Mouse (Mus musculus): ENCODE measurements at regions not wholly inside any gene's neighbourhood (a gene's known extent, or its start where the extent isn't known, plus 50 kb on each side); places are given as distances from the start of the nearest gene placed in this dataset.

- intact Hi-C loops (cut with DNase I), result no loop called here
- TF ChIP-seq POLR2A (IDR thresholded peaks at IDR 0.05; ENCODE audit: insufficient read depth, low read depth, low read length) (no peak), EP300 (IDR thresholded peaks at IDR 0.05; ENCODE audit: insufficient read depth, low read depth, low read length) (no peak), CTCF (IDR thresholded peaks at IDR 0.05) (no peak)
- no peak overlapping the region for H3K9ac ChIP-seq (ENCODE audit: low read depth, low read length)
- H3K79me2 ChIP-seq (replicated peaks; ENCODE audit: control insufficient read depth, insufficient read depth, low read length), result no peaks in the 10 kb centered on the region
- H3K4me3 ChIP-seq, result no peak overlapping the region
- H3K4me1 ChIP-seq (ENCODE audit: control insufficient read depth, insufficient read depth, low read length), result no peaks in the 10 kb centered on the region
- H3K27me3 ChIP-seq (ENCODE audit: control insufficient read depth, insufficient read depth, low read length), result no peaks in the 10 kb centered on the region
- no peak overlapping the region for H3K27ac ChIP-seq
- DNase-seq, result no peak
- WGBS, result 65% methylated on average over 2 of the region's 2 CpGs
- H3K36me3 ChIP-seq (ENCODE audit: control insufficient read depth, insufficient read depth, low read length), result no peaks in the 10 kb centered on the region
Observed at GRCm38 (mm10) chrX:99587284-99587683, 116.2 kb upstream of the Pja1 start.

DNA sequence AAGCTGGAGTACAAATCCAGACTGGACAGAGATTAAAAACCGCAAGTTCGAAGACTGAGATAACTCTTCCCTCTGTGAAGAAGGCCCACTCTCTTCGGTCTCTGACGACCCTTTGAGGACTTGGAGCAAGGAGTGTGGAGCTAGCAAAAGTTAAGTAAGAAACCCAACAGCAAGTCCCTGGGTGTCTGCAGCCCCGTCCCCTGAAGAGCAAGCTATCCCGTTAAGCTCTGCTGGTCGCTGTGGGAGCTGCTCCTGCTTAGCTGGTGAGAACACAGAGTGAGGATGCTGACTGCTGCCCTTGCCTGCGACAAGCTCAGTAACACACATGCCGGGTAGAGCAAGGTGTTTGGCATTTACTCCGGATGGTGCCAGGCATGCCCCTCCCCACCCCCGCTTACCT, 115.2 kb upstream of the Pja1 start:
- Histone ChIP-seq H3K79me2 (replicated peaks; ENCODE audit: control insufficient read depth, insufficient read depth, low read length) (no peaks in the 10 kb centered on the region), H3K27me3 (ENCODE audit: control insufficient read depth, insufficient read depth, low read length) (no peaks in the 10 kb centered on the region), H3K4me3 (no peak overlapping the region), H3K4me1 (ENCODE audit: control insufficient read depth, insufficient read depth, low read length) (no peaks in the 10 kb centered on the region), H3K27ac (no peak overlapping the region), H3K36me3 (ENCODE audit: control insufficient read depth, insufficient read depth, low read length) (no peaks in the 10 kb centered on the region), H3K9ac (ENCODE audit: low read depth, low read length) (no peak overlapping the region)
- intact Hi-C loops (cut with DNase I), result no loop called here
- DNase-seq, result no peak
- TF ChIP-seq POLR2A (IDR thresholded peaks at IDR 0.05; ENCODE audit: insufficient read depth, low read depth, low read length) (no peak), CTCF (IDR thresholded peaks at IDR 0.05) (no peak), EP300 (IDR thresholded peaks at IDR 0.05; ENCODE audit: insufficient read depth, low read depth, low read length) (no peak)
- 80% methylated on average over 11 of the region's 11 CpGs for WGBS

- WGBS, result 66% methylated on average over 3 of the region's 3 CpGs
- H3K4me1 ChIP-seq (ENCODE audit: control insufficient read depth, insufficient read depth, low read length), result no peaks in the 10 kb centered on the region
- H3K4me3 ChIP-seq, result no peak overlapping the region
- TF ChIP-seq CTCF (IDR thresholded peaks at IDR 0.05) (no peak), POLR2A (IDR thresholded peaks at IDR 0.05; ENCODE audit: insufficient read depth, low read depth, low read length) (no peak), EP300 (IDR thresholded peaks at IDR 0.05; ENCODE audit: insufficient read depth, low read depth, low read length) (no peak)
- intact Hi-C loops (cut with DNase I), result no loop called here
- no peaks in the 10 kb centered on the region for H3K36me3 ChIP-seq (ENCODE audit: control insufficient read depth, insufficient read depth, low read length)
- no peaks in the 10 kb centered on the region for H3K79me2 ChIP-seq (replicated peaks; ENCODE audit: control insufficient read depth, insufficient read depth, low read length)
- no peak for DNase-seq
- no peak overlapping the region for H3K9ac ChIP-seq (ENCODE audit: low read depth, low read length)
- no peak overlapping the region for H3K27ac ChIP-seq
- no peaks in the 10 kb centered on the region for H3K27me3 ChIP-seq (ENCODE audit: control insufficient read depth, insufficient read depth, low read length)
Observed at GRCm38 (mm10) chrX:99585703-99586102, 114.6 kb upstream of the Pja1 start.

GRCm38 (mm10) chrX:99582611-99583010, 111.5 kb upstream of the Pja1 start:
- H3K36me3 ChIP-seq (ENCODE audit: control insufficient read depth, insufficient read depth, low read length), result no peaks in the 10 kb centered on the region
- intact Hi-C loops (cut with DNase I), result no loop called here
- H3K4me3 ChIP-seq, result no peak overlapping the region
- no peaks in the 10 kb centered on the region for H3K27me3 ChIP-seq (ENCODE audit: control insufficient read depth, insufficient read depth, low read length)
- TF ChIP-seq POLR2A (IDR thresholded peaks at IDR 0.05; ENCODE audit: insufficient read depth, low read depth, low read length) (no peak), CTCF (IDR thresholded peaks at IDR 0.05) (no peak), EP300 (IDR thresholded peaks at IDR 0.05; ENCODE audit: insufficient read depth, low read depth, low read length) (no peak)
- WGBS, result 94% methylated on average over 9 of the region's 9 CpGs
- no peak overlapping the region for H3K27ac ChIP-seq
- H3K4me1 ChIP-seq (ENCODE audit: control insufficient read depth, insufficient read depth, low read length), result no peaks in the 10 kb centered on the region
- DNase-seq, result no peak
- H3K9ac ChIP-seq (ENCODE audit: low read depth, low read length), result no peak overlapping the region
- H3K79me2 ChIP-seq (replicated peaks; ENCODE audit: control insufficient read depth, insufficient read depth, low read length), result no peaks in the 10 kb centered on the region

DNA sequence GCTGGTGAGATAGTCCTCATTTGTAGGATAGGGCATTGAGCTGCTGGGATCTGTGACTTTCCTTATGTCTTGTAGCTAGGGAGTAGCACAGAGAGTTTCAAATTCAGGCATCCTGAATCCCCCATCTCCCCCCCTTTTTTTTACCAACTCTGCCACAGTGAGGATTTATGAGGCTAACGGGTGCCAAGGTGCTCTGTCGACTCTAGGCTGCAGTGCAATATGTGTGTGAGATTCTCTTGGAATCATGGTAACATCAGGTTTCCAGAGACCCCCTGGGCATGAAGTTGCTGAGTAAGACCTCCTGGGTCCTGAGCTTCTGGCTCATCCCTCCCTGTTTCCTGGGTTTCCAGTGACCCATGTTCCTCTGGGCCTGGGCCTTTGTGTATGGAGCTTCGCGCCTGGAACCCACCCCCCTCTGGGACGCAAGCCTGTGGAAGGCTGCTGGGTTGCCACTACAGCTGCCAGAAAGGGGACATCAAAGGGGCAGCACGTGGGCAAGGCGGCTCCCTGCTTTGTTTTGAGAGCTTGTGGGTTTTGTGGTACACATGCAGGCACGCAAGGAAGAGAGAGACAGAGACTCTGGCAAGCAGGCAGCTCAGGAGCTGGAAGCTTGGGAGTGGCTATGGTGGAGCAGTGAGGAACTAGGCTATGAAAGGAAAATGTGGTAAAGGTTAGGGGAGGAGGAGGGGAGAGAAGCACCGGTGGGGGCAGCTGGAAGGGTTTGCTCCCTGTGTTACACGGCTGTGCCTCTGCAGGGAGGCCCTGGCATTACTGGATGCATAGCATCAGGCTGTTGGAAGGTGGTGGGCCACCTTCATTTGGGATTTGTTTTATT, 110.8 kb upstream of the Pja1 start:
- no peak for DNase-seq
- intact Hi-C loops (cut with DNase I), result no loop called here
- Histone ChIP-seq H3K36me3 (ENCODE audit: control insufficient read depth, insufficient read depth, low read length) (no peaks in the 10 kb centered on the region), H3K79me2 (replicated peaks; ENCODE audit: control insufficient read depth, insufficient read depth, low read length) (no peaks in the 10 kb centered on the region), H3K27ac (no peak overlapping the region), H3K27me3 (ENCODE audit: control insufficient read depth, insufficient read depth, low read length) (no peaks in the 10 kb centered on the region), H3K4me3 (no peak overlapping the region), H3K9ac (ENCODE audit: low read depth, low read length) (no peak overlapping the region), H3K4me1 (ENCODE audit: control insufficient read depth, insufficient read depth, low read length) (no peaks in the 10 kb centered on the region)
- 52% methylated on average over 10 of the region's 10 CpGs for WGBS
- TF ChIP-seq CTCF (IDR thresholded peaks at IDR 0.05), result no peak
- TF ChIP-seq POLR2A (IDR thresholded peaks at IDR 0.05; ENCODE audit: insufficient read depth, low read depth, low read length), result no peak
- no peak for TF ChIP-seq EP300 (IDR thresholded peaks at IDR 0.05; ENCODE audit: insufficient read depth, low read depth, low read length)

- Histone ChIP-seq H3K79me2 (replicated peaks; ENCODE audit: control insufficient read depth, insufficient read depth, low read length) (no peaks in the 10 kb centered on the region), H3K36me3 (ENCODE audit: control insufficient read depth, insufficient read depth, low read length) (no peaks in the 10 kb centered on the region), H3K4me3 (no peak overlapping the region), H3K4me1 (ENCODE audit: control insufficient read depth, insufficient read depth, low read length) (no peaks in the 10 kb centered on the region), H3K27ac (no peak overlapping the region), H3K27me3 (ENCODE audit: control insufficient read depth, insufficient read depth, low read length) (no peaks in the 10 kb centered on the region), H3K9ac (ENCODE audit: low read depth, low read length) (no peak overlapping the region)
- intact Hi-C loops (cut with DNase I), result no loop called here
- WGBS, result 73% methylated on average over 4 of the region's 4 CpGs
- no peak for DNase-seq
- no peak for TF ChIP-seq EP300 (IDR thresholded peaks at IDR 0.05; ENCODE audit: insufficient read depth, low read depth, low read length)
- no peak for TF ChIP-seq POLR2A (IDR thresholded peaks at IDR 0.05; ENCODE audit: insufficient read depth, low read depth, low read length)
- TF ChIP-seq CTCF (IDR thresholded peaks at IDR 0.05), result no peak
Observed at GRCm38 (mm10) chrX:99579206-99579605, 108.1 kb upstream of the Pja1 start.

Measured in heart, adult 2 months (tissue).